Mouse (Mus musculus): Measurements from ENCODE around the gene Bcl7b.

- TF ChIP-seq CTCF (IDR thresholded peaks at IDR 0.05; ENCODE audit: borderline replicate concordance, extremely low read depth, insufficient read depth, insufficient read length) (no peak), POLR2A (IDR thresholded peaks at IDR 0.05; ENCODE audit: borderline replicate concordance, extremely low read depth, insufficient read depth, insufficient read length, poor library complexity, severe bottlenecking) (no peak)
Measured at GRCm38 (mm10) chr5:135161221-135161620, 6.9 kb upstream of the Bcl7b start.
